ENCODE assay signal across 16 mouse cellular contexts in the genomic region with DNA sequence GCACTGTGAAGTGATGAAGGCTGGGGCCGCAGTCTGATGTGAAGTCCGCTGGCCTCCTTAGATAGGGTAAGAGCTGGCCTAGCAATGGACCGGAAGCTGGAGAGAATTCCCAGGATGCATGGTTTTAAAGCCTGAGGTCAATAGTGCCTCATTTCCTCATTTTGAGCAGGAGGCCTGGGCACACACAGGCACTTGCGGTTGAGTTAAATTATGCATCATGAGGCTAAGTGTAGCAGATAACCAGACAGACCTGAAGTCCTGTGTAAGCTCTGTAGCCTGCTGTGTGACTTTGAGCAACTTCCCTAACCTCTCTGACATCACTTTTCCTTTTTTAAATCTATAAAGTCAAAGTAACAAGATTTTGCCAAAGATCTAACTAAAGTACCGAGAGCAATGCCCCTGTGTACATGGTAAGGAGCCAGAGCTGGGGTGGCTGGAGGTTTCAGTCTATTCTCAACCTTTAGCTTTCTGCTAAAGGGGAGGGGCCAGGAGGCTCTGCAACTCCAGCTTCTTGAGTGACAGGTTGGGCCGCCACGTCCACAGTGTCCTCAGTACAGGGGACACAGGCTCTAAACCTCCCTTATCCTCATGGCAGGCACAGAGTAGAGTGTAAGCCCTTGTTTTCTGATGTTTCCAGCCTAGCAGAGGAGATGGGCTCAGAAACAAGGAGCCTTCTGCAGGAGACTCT. TPM values are rescaled to one million over a fixed set of nuclear protein-coding genes. Genes with fewer than 3 reads are reported as not detected.
DNase-seq lines count a peak whose midpoint lies in the region; ATAC-seq and TF ChIP-seq lines count a peak whose summit lies in the region.
"Had no signal": no experiment of that assay in that cellular context is flagged by ENCODE, and none has a peak within 500 bp of the region (broad histone marks: within the 10 kb centered on the region; RNA-seq: fewer than 3 reads in every experiment).

No protein-coding gene starts in this region.

- no peak for DNase-seq in hindbrain, embryonic 10.5 days (ENCODE audit: low spot score)
- no peak for DNase-seq in midbrain, postnatal 0 days (ENCODE audit: low spot score)
- no peak for DNase-seq in forebrain, embryonic 14.5 days (ENCODE audit: low spot score)
- no peak for DNase-seq in adrenal gland, adult 2 months
- DNase-seq: adrenal gland, postnatal 25 days; cerebellum, adult 9-10 months; gastrocnemius, postnatal 10 days; lung, postnatal 14 days; thymus, postnatal 25 days had no signal

- no peak overlapping the region for H3K4me2 ChIP-seq in hindbrain, embryonic 16.5 days (ENCODE audit: low read length)
- H3K4me2 ChIP-seq in midbrain, embryonic 12.5 days (replicated peaks) = no peak overlapping the region
- no peak overlapping the region for H3K4me2 ChIP-seq in midbrain, postnatal 0 days (ENCODE audit: low read depth, low read length, poor library complexity, severe bottlenecking)
- no peak overlapping the region for H3K4me2 ChIP-seq in forebrain, embryonic 14.5 days (ENCODE audit: low read length)
- H3K4me2 ChIP-seq: limb, embryonic 12.5 days; liver, embryonic 15.5 days had no signal

- H3K4me1 ChIP-seq in hindbrain, embryonic 10.5 days (replicated peaks) = peaks cover 94% of the 10 kb centered on the region
- H3K4me1 ChIP-seq in hindbrain, embryonic 16.5 days (ENCODE audit: control insufficient read depth, insufficient read depth, low read depth, low read length) = peaks cover 30% of the 10 kb centered on the region
- peaks cover 69% of the 10 kb centered on the region for H3K4me1 ChIP-seq in midbrain, embryonic 12.5 days
- H3K4me1 ChIP-seq in midbrain, postnatal 0 days (ENCODE audit: insufficient read depth, low read length) = peaks cover 5% of the 10 kb centered on the region
- peaks cover 26% of the 10 kb centered on the region for H3K4me1 ChIP-seq in forebrain, embryonic 14.5 days (ENCODE audit: control insufficient read depth, insufficient read depth, low read length)
- H3K4me1 ChIP-seq: liver, embryonic 15.5 days had no signal

- no peaks in the 10 kb centered on the region for H3K36me3 ChIP-seq in hindbrain, embryonic 10.5 days
- H3K36me3 ChIP-seq in hindbrain, embryonic 16.5 days (ENCODE audit: control insufficient read depth, insufficient read depth, low read length) = no peaks in the 10 kb centered on the region
- no peaks in the 10 kb centered on the region for H3K36me3 ChIP-seq in midbrain, embryonic 12.5 days
- H3K36me3 ChIP-seq in midbrain, postnatal 0 days (ENCODE audit: insufficient read depth, low read length) = no peaks in the 10 kb centered on the region
- no peaks in the 10 kb centered on the region for H3K36me3 ChIP-seq in forebrain, embryonic 14.5 days (ENCODE audit: control insufficient read depth, insufficient read depth, low read length)
- H3K36me3 ChIP-seq: limb, embryonic 12.5 days; liver, embryonic 15.5 days had no signal

- ATAC-seq in hindbrain, embryonic 16.5 days = no peak
- ATAC-seq in midbrain, embryonic 12.5 days (ENCODE audit: low FRiP score, low read depth) = peak; percentile 52
- ATAC-seq in midbrain, postnatal 0 days (ENCODE audit: low FRiP score) = no peak
- ATAC-seq in forebrain, embryonic 14.5 days = 0 out of 2 replicates have a peak, but pooled peaks have one; percentile 11
- peak; percentile 75 for ATAC-seq in megakaryocyte progenitor cell, adult 5-6 weeks (replicated peaks; ENCODE audit: poor library complexity)
- ATAC-seq: CD4-positive, CD25-positive, alpha-beta regulatory T cell, adult 4 months had no signal

- no peak overlapping the region for H3K4me3 ChIP-seq in hindbrain, embryonic 10.5 days
- no peak overlapping the region for H3K4me3 ChIP-seq in hindbrain, embryonic 16.5 days (ENCODE audit: low read length)
- H3K4me3 ChIP-seq in midbrain, embryonic 12.5 days = no peak overlapping the region
- no peak overlapping the region for H3K4me3 ChIP-seq in midbrain, postnatal 0 days (ENCODE audit: low read depth, low read length)
- no peak overlapping the region for H3K4me3 ChIP-seq in forebrain, embryonic 14.5 days (ENCODE audit: low read depth, low read length)
- H3K4me3 ChIP-seq: layer of hippocampus, adult 2 months; limb, embryonic 12.5 days; liver, embryonic 15.5 days had no signal

- TF ChIP-seq CTCF in midbrain, postnatal 0 days (IDR thresholded peaks at IDR 0.05) = no peak

- no peak overlapping the region; the same call in 1 of the 2 replicates for H3K9ac ChIP-seq in hindbrain, embryonic 16.5 days (ENCODE audit: low read depth, low read length)
- peak overlapping the region; percentile 41 for H3K9ac ChIP-seq in midbrain, embryonic 12.5 days (replicated peaks)
- no peak overlapping the region for H3K9ac ChIP-seq in midbrain, postnatal 0 days (replicated peaks; ENCODE audit: low read length, poor library complexity, severe bottlenecking)
- H3K9ac ChIP-seq in forebrain, embryonic 14.5 days (ENCODE audit: low read length) = no peak overlapping the region
- H3K9ac ChIP-seq: limb, embryonic 12.5 days; liver, embryonic 15.5 days had no signal

- peak overlapping the region; percentile 81 for H3K27ac ChIP-seq in hindbrain, embryonic 10.5 days
- H3K27ac ChIP-seq in hindbrain, embryonic 16.5 days (ENCODE audit: low read depth, low read length) = no peak overlapping the region
- peak overlapping the region; percentile 79 for H3K27ac ChIP-seq in midbrain, embryonic 12.5 days (replicated peaks)
- no peak overlapping the region for H3K27ac ChIP-seq in midbrain, postnatal 0 days (ENCODE audit: low read depth, low read length)
- no peak overlapping the region for H3K27ac ChIP-seq in forebrain, embryonic 14.5 days (ENCODE audit: low read depth, low read length)
- H3K27ac ChIP-seq: layer of hippocampus, adult 2 months; limb, embryonic 12.5 days; liver, embryonic 15.5 days had no signal

- 70% methylated on average over 7 of the region's 7 CpGs for WGBS in hindbrain, embryonic 10.5 days
- 65% methylated on average over 7 of the region's 7 CpGs for WGBS in hindbrain, embryonic 16.5 days
- WGBS in midbrain, embryonic 12.5 days = 59% methylated on average over 7 of the region's 7 CpGs
- 70% methylated on average over 7 of the region's 7 CpGs for WGBS in midbrain, postnatal 0 days
- WGBS in forebrain, embryonic 14.5 days = 74% methylated on average over 7 of the region's 7 CpGs

- H3K9me3 ChIP-seq in hindbrain, embryonic 10.5 days = no peaks in the 10 kb centered on the region
- H3K9me3 ChIP-seq in hindbrain, embryonic 16.5 days (ENCODE audit: control insufficient read depth, low read length) = no peaks in the 10 kb centered on the region
- H3K9me3 ChIP-seq in midbrain, embryonic 12.5 days = no peaks in the 10 kb centered on the region
- H3K9me3 ChIP-seq in midbrain, postnatal 0 days (ENCODE audit: low read length) = no peaks in the 10 kb centered on the region
- H3K9me3 ChIP-seq in forebrain, embryonic 14.5 days (replicated peaks; ENCODE audit: control insufficient read depth, low read length) = no peaks in the 10 kb centered on the region
- H3K9me3 ChIP-seq: limb, embryonic 12.5 days; liver, embryonic 15.5 days had no signal

- peaks cover 8% of the 10 kb centered on the region; the same call in 1 of the 2 replicates for H3K27me3 ChIP-seq in hindbrain, embryonic 10.5 days (ENCODE audit: insufficient read depth, poor library complexity, severe bottlenecking)
- H3K27me3 ChIP-seq in hindbrain, embryonic 16.5 days (replicated peaks; ENCODE audit: control insufficient read depth, insufficient read depth, low read length) = no peaks in the 10 kb centered on the region
- no peaks in the 10 kb centered on the region for H3K27me3 ChIP-seq in midbrain, embryonic 12.5 days
- no peaks in the 10 kb centered on the region for H3K27me3 ChIP-seq in midbrain, postnatal 0 days (ENCODE audit: insufficient read depth, low read length)
- no peaks in the 10 kb centered on the region for H3K27me3 ChIP-seq in forebrain, embryonic 14.5 days (replicated peaks; ENCODE audit: control insufficient read depth, insufficient read depth, low read length)

RNA-seq across cellular contexts. Expression of a gene that starts 50.8 kb away (rescaled TPM):
- polyA plus RNA-seq in hindbrain, embryonic 10.5 days (2016; fragmentation: Nextera tagmentation; extraction: Ambion mirVana) = 8.8 and 17.4 TPM in 2 replicates
- polyA plus RNA-seq in hindbrain, embryonic 16.5 days (2015; fragmentation: Nextera tagmentation; extraction: Ambion mirVana) = 15.0 TPM in 2 replicates
- polyA plus RNA-seq in midbrain, embryonic 12.5 days (2016; fragmentation: Nextera tagmentation; extraction: Ambion mirVana) = 27.7 and 36.1 TPM in 2 replicates
- total RNA-seq in midbrain, postnatal 0 days (2014; rRNA removed) = 49.3 and 52.2 TPM in 2 replicates
- polyA plus RNA-seq in midbrain, postnatal 0 days (2015; fragmentation: Nextera tagmentation; extraction: Ambion mirVana) = 9.4 and 11.9 TPM in 2 replicates
- 7.3 and 9.7 TPM in 2 replicates for polyA plus RNA-seq in forebrain, embryonic 14.5 days (2014; fragmentation: Nextera tagmentation; extraction: Ambion mirVana)
- total RNA-seq in megakaryocyte progenitor cell, adult 5-6 weeks (2015) = 0.42 and 1.8 TPM in 2 replicates
- 1.1 and 2.2 TPM in 2 replicates for total RNA-seq in megakaryocyte progenitor cell, adult 5-6 weeks (2017)
- total RNA-seq in adrenal gland, adult 2 months (2021) = 10 to 100 TPM; 10.3 to 22.6 TPM
- polyA plus RNA-seq in adrenal gland, adult 2 months (2012; rRNA removed) = 16.9 and 22.5 TPM in 2 replicates
- polyA plus RNA-seq: CD4-positive, CD25-positive, alpha-beta regulatory T cell, adult 4 months had no signal

Comparison
In these comparisons a context has a peak if more than half of its experiments do, and no peak if none do; other contexts are left out.
1. H3K27ac ChIP-seq: peak in hindbrain, embryonic 10.5 days (single experiment) and midbrain, embryonic 12.5 days (single experiment); none in hindbrain, embryonic 16.5 days (single experiment), midbrain, postnatal 0 days (single experiment) and forebrain, embryonic 14.5 days (single experiment).
2. ATAC-seq: peak in midbrain, embryonic 12.5 days (single experiment), forebrain, embryonic 14.5 days (single experiment) and megakaryocyte progenitor cell, adult 5-6 weeks (single experiment); none in hindbrain, embryonic 16.5 days (single experiment) and midbrain, postnatal 0 days (single experiment).